Mouse (Mus musculus): ENCODE measurements around the gene Gm6034. TPM values are rescaled to one million over a fixed set of nuclear protein-coding genes. Genes with fewer than 3 reads are reported as not detected.
"Not testable (repeated sequence)": the region's sequence is repeated elsewhere in the genome, so short reads cannot be mapped to it uniquely, and the experiment has no call there.

Gene Gm6034
- total and polyA plus RNA-seq, 3 experiments: 0.11 TPM; not detected in 2

DNA sequence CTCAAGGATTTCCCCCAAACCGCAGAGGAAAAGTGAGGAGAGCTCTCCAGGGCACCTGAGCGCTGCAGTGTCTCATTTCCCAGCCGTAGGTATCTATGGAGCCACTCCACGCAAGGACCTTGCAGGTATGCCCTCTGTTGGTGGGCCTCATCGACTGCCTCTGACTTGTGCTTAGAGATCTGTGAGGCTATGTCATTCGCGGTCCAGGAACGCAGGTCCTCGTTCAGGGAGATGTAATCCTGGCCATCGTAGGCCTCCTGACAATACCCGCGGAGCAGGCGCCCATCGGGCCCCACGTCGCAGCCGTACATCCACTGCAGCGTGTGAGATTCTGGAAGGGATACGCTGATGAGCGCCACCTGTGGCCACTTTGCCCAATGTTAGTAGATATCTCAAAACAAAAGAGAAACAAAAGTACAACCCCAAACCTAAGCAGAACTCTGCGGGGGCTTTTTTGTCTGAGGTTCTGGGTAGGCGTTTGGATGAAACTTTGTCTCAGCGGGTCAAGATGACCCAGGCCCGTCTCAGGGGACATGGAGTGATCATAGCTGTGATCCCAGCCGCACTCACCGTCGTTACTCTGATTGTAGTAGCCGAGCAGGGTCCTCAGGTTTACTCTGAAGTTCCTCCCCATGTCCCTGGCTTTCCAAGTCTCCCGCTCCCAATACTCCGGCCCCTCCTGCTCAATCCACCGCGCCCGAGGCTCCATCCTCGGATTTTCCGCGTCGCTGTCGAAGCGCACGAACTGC lies 11.0 kb upstream of the Gm6034 start:
- not testable (repeated sequence) for H3K27me3 ChIP-seq (ENCODE audit: control insufficient read depth in 1 of 2, insufficient read depth in 2 of 2, low read length in 2 of 2); H3K9me3 ChIP-seq (replicated peaks; ENCODE audit: insufficient read depth, low read length)
- Histone ChIP-seq H3K79me2 (ENCODE audit: control insufficient read depth, insufficient read depth, low read length, poor library complexity) (peaks cover 21% of the 10 kb centered on the region), H3K9ac (ENCODE audit: control insufficient read depth, low read depth, low read length, poor library complexity, severe bottlenecking) (peak overlapping the region; percentile 57), H3K4me3 (ENCODE audit: control insufficient read depth in 1 of 2, insufficient read depth in 1 of 2, low read depth in 2 of 2, low read length in 2 of 2) (peak overlapping the region; percentile 63 to 89), H3K27ac (ENCODE audit: control insufficient read depth, low read depth, low read length) (peak overlapping the region; percentile 44), H3K36me3 (ENCODE audit: control insufficient read depth in 1 of 2, insufficient read depth in 2 of 2, low read length in 2 of 2) (peaks cover 2 to 19% of the 10 kb centered on the region in 2 experiments; a peak in 3 of 4 replicates), H3K4me1 (ENCODE audit: control insufficient read depth in 1 of 2, insufficient read depth in 2 of 2, low read length in 2 of 2) (peaks cover 7 to 24% of the 10 kb centered on the region in 2 experiments; a peak in 3 of 4 replicates)
- peak; percentile 62 for DNase-seq (ENCODE audit: low read depth, low spot score)
- TF ChIP-seq MAZ (IDR thresholded peaks at IDR 0.05; ENCODE audit: low read depth, low read length) (0 out of 2 replicates have a peak, but pooled peaks have one; percentile 26), SMC3 (IDR thresholded peaks at IDR 0.05; ENCODE audit: low read depth, low read length) (peak; percentile 30), ETS1 (IDR thresholded peaks at IDR 0.05; ENCODE audit: low read depth, low read length) (0 out of 2 replicates have a peak, but pooled peaks have one; percentile 38), GATA1 (IDR thresholded peaks at IDR 0.05; ENCODE audit: low read depth, low read length) (0 out of 2 replicates have a peak, but pooled peaks have one; percentile 5), MYC (IDR thresholded peaks at IDR 0.05; ENCODE audit: low read depth, low read length) (peak; percentile 56; the same call in 1 of the 2 replicates), CTCF (IDR thresholded peaks at IDR 0.05 in 2 of 3, conservative IDR thresholded peaks at IDR 0.05 in 1 of 3; ENCODE audit: control insufficient read depth in 1 of 3, insufficient read depth in 1 of 3, low read depth in 2 of 3, low read length in 3 of 3, poor library complexity in 1 of 3, severe bottlenecking in 1 of 3) (peak; percentile 16 to 56 (median 50)), HCFC1 (IDR thresholded peaks at IDR 0.05; ENCODE audit: low read depth, low read length) (0 out of 2 replicates have a peak, but pooled peaks have one; percentile 16), MXI1 (IDR thresholded peaks at IDR 0.05; ENCODE audit: low read depth, low read length) (peak; percentile 66), SIN3A (IDR thresholded peaks at IDR 0.05; ENCODE audit: low read length) (peak; percentile 66)

DNA sequence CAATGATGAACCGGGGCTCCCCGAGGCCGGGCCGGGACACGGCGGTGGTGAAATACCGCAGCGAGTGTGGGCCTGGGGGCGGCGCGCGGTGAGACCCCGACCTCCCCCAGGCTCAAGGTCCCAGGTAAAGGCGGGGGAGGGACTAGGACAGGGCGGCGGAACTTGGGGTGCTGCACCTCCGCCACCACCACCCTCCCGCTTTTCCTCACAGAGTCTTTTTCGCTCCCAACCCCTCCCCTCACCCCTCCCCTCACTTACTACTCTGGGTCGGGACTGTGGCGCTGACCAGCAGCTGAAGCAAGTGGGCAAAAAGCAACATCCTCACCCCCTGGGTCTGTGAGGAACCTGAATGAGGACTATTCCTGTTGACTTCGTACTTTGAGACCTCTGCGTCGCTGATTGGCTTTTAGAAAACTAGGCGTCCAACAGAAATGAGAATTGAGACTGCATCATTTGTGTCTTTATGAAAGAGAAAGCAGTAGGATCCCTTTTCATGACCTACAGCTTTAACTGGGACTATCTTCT lies 10.3 kb upstream of the Gm6034 start, which contains the start of gene H2-T23:
Gene H2-T23, minus strand, starts transcription at position 505 of the 525 bp plus-strand sequence.
- not testable (repeated sequence) for H3K9me3 ChIP-seq (replicated peaks; ENCODE audit: insufficient read depth, low read length); H3K27me3 ChIP-seq (ENCODE audit: control insufficient read depth in 1 of 2, insufficient read depth in 2 of 2, low read length in 2 of 2)
- peak within 1 kb of the TSS; percentile 57 for H3K9ac ChIP-seq (ENCODE audit: control insufficient read depth, low read depth, low read length, poor library complexity, severe bottlenecking)
- TF ChIP-seq MXI1 (IDR thresholded peaks at IDR 0.05; ENCODE audit: low read depth, low read length) (peak; percentile 80), TBP (IDR thresholded peaks at IDR 0.05; ENCODE audit: low read depth, low read length) (peak; percentile 54; the same call in 1 of the 2 replicates), POLR2AphosphoS2 (IDR thresholded peaks at IDR 0.05; ENCODE audit: low read length) (peak; percentile 53), NELFE (IDR thresholded peaks at IDR 0.05; ENCODE audit: low read depth, low read length) (peak; percentile 49; the same call in 1 of the 2 replicates), POLR2A (IDR thresholded peaks at IDR 0.05; ENCODE audit: control insufficient read depth in 1 of 2, insufficient read depth in 1 of 2, low read depth in 1 of 2, low read length in 2 of 2, poor library complexity in 1 of 2) (peak in 1 of 2 experiments; percentile 57; a peak in 2 of 4 replicates), MAZ (IDR thresholded peaks at IDR 0.05; ENCODE audit: low read depth, low read length) (0 out of 2 replicates have a peak, but pooled peaks have one; percentile 29), MAX (IDR thresholded peaks at IDR 0.05; ENCODE audit: low read length) (0 out of 2 replicates have a peak, but pooled peaks have one; percentile 42), ELF1 (IDR thresholded peaks at IDR 0.05; ENCODE audit: low read depth, low read length) (0 out of 2 replicates have a peak, but pooled peaks have one; percentile 18), HCFC1 (IDR thresholded peaks at IDR 0.05; ENCODE audit: low read depth, low read length) (0 out of 2 replicates have a peak, but pooled peaks have one; percentile 45), SIN3A (IDR thresholded peaks at IDR 0.05; ENCODE audit: low read length) (peak; percentile 80), ETS1 (IDR thresholded peaks at IDR 0.05; ENCODE audit: low read depth, low read length) (peak; percentile 41; the same call in 1 of the 2 replicates), CHD2 (IDR thresholded peaks at IDR 0.05; ENCODE audit: low read length) (peak; percentile 89)
- H3K79me2 ChIP-seq (ENCODE audit: control insufficient read depth, insufficient read depth, low read length, poor library complexity): peaks cover 19% of the 10 kb centered on the region
- peak; percentile 92 for DNase-seq (ENCODE audit: low read depth, low spot score)
- peak within 1 kb of the TSS; percentile 47 for H3K27ac ChIP-seq (ENCODE audit: control insufficient read depth, low read depth, low read length)
- peak within 1 kb of the TSS; percentile 63 to 89 for H3K4me3 ChIP-seq (ENCODE audit: control insufficient read depth in 1 of 2, insufficient read depth in 1 of 2, low read depth in 2 of 2, low read length in 2 of 2)
- H3K4me1 ChIP-seq (ENCODE audit: control insufficient read depth in 1 of 2, insufficient read depth in 2 of 2, low read length in 2 of 2): peaks cover 7 to 24% of the 10 kb centered on the region in 2 experiments; a peak in 3 of 4 replicates
- H3K36me3 ChIP-seq (ENCODE audit: control insufficient read depth in 1 of 2, insufficient read depth in 2 of 2, low read length in 2 of 2): peaks cover 2 to 19% of the 10 kb centered on the region in 2 experiments; a peak in 3 of 4 replicates

DNA sequence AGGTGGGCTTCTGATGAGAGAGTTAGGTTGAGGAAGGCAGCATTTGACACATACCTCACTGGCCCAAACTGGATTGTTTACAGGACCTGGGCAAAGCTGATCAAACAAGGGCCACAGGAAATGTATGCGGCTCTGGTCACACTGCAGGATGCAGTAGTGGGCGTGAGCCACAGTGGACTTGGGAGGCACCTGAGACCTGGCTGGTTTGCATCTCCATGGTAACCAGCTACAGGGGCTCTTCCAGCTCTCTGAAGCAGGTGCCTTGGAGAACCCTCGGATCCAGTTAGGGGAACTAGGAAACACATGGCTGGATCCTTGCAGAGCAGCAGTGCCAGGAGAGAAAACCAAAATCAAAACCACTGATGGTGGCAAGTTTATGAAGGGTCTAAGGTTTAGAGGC lies 8.2 kb upstream of the Gm6034 start:
- H3K9ac ChIP-seq (ENCODE audit: control insufficient read depth, low read depth, low read length, poor library complexity, severe bottlenecking); H3K4me3 ChIP-seq (ENCODE audit: control insufficient read depth in 1 of 2, insufficient read depth in 1 of 2, low read depth in 2 of 2, low read length in 2 of 2); H3K27me3 ChIP-seq (ENCODE audit: control insufficient read depth in 1 of 2, insufficient read depth in 2 of 2, low read length in 2 of 2); H3K9me3 ChIP-seq (replicated peaks; ENCODE audit: insufficient read depth, low read length); DNase-seq (ENCODE audit: low read depth, low spot score); H3K36me3 ChIP-seq (ENCODE audit: control insufficient read depth in 1 of 2, insufficient read depth in 2 of 2, low read length in 2 of 2); H3K27ac ChIP-seq (ENCODE audit: control insufficient read depth, low read depth, low read length): not testable (repeated sequence)
- peaks cover 11% of the 10 kb centered on the region for H3K79me2 ChIP-seq (ENCODE audit: control insufficient read depth, insufficient read depth, low read length, poor library complexity)
- H3K4me1 ChIP-seq (ENCODE audit: control insufficient read depth in 1 of 2, insufficient read depth in 2 of 2, low read length in 2 of 2): peaks cover 2 to 13% of the 10 kb centered on the region in 2 experiments; a peak in 3 of 4 replicates
